Mouse (Mus musculus): ENCODE data around the gene Gm5799. TPM values are rescaled to one million over a fixed set of nuclear protein-coding genes. Genes with fewer than 3 reads are reported as not detected.
"Not testable (repeated sequence)": the region's sequence is repeated elsewhere in the genome, so short reads cannot be mapped to it uniquely, and the experiment has no call there.

Gene Gm5799
- not detected for polyA plus RNA-seq (2017; shearing (Covaris generic))

DNA sequence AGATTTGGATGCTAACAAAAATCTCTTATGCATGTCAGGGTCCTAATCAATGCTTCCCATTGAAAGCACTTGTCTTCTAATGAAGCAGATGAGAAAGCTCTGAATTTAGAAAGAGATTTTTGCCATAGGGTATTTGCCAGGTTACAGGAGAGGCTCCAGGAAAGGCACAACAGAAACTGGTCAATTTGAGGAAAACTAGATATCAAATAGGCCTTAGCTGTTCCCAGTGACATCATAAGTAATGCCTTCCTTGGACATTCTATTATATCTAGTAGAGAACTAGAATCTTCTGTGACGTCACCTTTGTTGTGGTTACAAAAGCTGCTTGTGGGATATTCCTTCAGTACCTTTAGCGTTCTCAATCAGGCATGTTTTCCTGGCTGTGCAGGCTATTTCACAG, at the start of gene Gm5799:
Gene Gm5799, plus strand, starts transcription at position 301 of the 400 bp plus-strand sequence.
- not testable (repeated sequence) for ATAC-seq

- not testable (repeated sequence) for ATAC-seq
Measured at GRCm38 (mm10) chr14:43531052-43532010, 12.0 kb upstream of the Gm5799 start.

DNA sequence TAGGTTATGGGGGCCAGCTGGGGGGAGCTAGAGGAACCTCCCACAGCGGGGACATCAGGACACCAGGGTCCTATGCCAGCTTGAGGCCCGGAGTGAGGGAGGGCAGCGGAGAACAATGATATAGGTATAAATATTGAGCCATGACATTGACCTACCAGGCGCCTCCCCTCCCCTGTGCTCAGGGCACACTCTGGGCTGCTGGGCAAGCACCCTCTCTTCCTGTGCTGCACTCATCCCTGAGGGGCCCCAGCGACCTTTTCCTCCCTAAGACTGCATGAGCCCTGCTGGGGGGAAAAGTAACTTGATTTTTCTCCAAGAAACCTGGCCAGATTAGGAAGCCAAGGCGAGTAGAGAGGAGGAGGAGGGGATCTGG, 11.4 kb upstream of the Gm5799 start:
- ATAC-seq: not testable (repeated sequence)

DNA sequence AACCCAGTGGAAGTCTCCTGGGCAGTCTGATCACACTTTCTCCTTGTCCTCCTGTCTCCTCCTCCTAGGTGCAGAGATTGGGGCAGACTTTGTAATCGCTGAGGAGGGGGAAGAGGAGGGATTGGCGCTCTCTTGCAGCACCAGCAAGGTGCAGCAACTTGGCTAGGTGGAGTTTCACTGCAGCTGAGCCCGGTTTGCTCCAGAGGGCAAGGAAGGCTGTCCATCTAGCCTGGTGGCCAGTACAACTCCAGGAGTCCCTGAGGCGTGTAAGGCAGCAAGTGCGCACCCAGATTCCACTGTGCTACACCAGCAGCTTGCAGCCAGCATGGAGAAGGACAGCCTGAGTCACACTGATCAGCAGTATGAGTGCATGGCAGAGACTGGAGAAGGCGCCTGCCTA, 11.0 kb upstream of the Gm5799 start:
- not testable (repeated sequence) for ATAC-seq

DNA sequence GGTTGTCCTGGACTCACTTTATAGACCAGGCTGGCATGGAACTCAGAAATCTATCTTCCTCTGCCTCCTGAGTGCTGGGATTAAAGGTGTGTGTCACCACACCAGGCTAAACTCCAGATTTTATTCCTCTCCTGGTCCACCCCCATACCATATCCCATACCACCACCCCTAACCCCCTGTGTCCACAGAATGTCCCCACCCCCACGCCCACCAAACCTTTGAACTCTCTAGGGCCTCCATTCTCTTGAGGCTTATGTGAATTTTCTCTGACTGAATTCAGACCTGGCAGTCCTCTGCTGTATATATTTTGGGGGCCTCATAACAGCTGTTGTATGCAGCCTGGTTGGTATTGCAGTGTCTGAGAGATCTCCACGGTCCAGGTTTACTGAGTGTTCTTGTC, 5.2 kb upstream of the Gm5799 start:
- ATAC-seq: not testable (repeated sequence)

- not testable (repeated sequence) for ATAC-seq
Measured at GRCm38 (mm10) chr14:43546281-43546680, 2.9 kb downstream of the Gm5799 start.

DNA sequence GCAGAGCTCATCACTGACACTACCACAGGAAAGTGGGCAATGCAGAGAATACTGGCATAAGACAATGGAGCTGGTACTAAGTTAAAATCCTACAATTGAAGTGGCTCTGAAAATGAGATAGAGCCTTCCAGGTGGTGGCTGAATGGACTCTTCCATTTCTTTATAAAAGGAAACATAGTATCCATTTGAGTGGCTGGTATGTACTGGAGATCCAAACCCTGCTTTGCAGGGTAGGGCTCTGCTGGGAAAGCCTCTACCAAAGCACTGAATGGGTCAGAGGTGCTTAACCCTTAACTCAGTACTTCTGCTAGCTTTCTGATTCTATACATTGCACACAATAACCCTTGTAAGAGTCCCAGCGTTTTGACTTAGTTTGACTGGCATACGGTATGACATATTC, 8.9 kb downstream of the Gm5799 start:
- not testable (repeated sequence) for ATAC-seq

GRCm38 (mm10) chr14:43577969-43578368, 34.6 kb downstream of the Gm5799 start:
- ATAC-seq: not testable (repeated sequence)

DNA sequence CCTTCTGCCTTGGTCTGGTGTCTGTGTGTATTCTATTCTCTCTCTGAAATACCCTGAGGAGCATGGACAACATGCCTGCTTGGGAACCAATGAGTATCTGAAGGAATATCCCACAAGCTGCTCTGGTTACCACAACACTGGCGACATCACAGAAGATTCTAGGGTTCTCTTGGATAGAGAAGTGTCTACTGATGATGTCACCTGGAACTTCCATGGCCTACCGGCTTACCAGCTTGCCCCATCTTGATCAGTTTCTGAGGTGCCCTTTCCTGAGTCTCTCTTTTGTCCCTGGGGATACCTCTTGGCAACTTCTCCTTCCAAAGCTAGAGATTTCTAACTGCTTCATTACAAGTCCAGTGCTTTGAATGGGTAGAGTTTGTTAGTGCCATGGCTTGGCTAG, 35.7 kb downstream of the Gm5799 start, which contains the start of gene Gm17654:
Gene Gm17654, minus strand, starts transcription at position 101 of the 400 bp plus-strand sequence.
- not testable (repeated sequence) for ATAC-seq

Other genes with a start within 250 kb of the Gm5799 start
- not detected for gene Gm8127, start 249.7 kb upstream of the Gm5799 start, polyA plus RNA-seq (2017; shearing (Covaris generic))
- gene 1700001F09Rik, start 195.8 kb upstream of the Gm5799 start, polyA plus RNA-seq (2017; shearing (Covaris generic)): not detected
- gene Gm8138, start 127.2 kb upstream of the Gm5799 start, polyA plus RNA-seq (2017; shearing (Covaris generic)): not detected
- gene Gm17654, start 35.6 kb downstream of the Gm5799 start, polyA plus RNA-seq (2017; shearing (Covaris generic)): not detected
- not detected for gene Gm10375, start 64.4 kb downstream of the Gm5799 start, polyA plus RNA-seq (2017; shearing (Covaris generic))
- gene Gm8165, start 133.6 kb downstream of the Gm5799 start, polyA plus RNA-seq (2017; shearing (Covaris generic)): not detected
- gene Gm7324, start 154.3 kb downstream of the Gm5799 start, polyA plus RNA-seq (2017; shearing (Covaris generic)): 1 to 10 TPM in 2 of 3 experiments, not detected in 1; 2.0 to 2.1 TPM
- gene Gm16506, start 183.9 kb downstream of the Gm5799 start, polyA plus RNA-seq (2017; shearing (Covaris generic)): not detected
- gene Gm6526, start 204.3 kb downstream of the Gm5799 start, polyA plus RNA-seq (2017; shearing (Covaris generic)): not detected
- not detected for gene Gm8180, start 241.2 kb downstream of the Gm5799 start, polyA plus RNA-seq (2017; shearing (Covaris generic))

Measured in inflammation-experienced regulatory T-cells, adult 6 months (primary cell).